Mouse (Mus musculus) heart, postnatal 0 days (tissue): ENCODE measurements at regions not wholly inside any gene's neighbourhood (a gene's known extent, or its start where the extent isn't known, plus 50 kb on each side); places are given as distances from the start of the nearest gene placed in this dataset.

Source experiments
- ATAC-seq: fragments of 200-750 bp; cut with Nextera tagmentation; 2 replicates; pipeline ENCODE4 v1.8.0; 2017; ENCODE audit warnings: low read depth, moderate number of reproducible peaks, moderate library complexity; ENCODE audit not compliant: insufficient read depth
- DNase-seq: peaks from one replicate; pipeline ENCODE4 v3.0.0-alpha.2; 2016; ENCODE audit warnings: low spot score
- H3K27ac ChIP-seq: fragments of 300-500 bp; sonication (generic); 2 replicates; pipeline ENCODE4 v1.5.1; 2014; ENCODE audit warnings: low read depth, mild to moderate bottlenecking
- H3K27me3 ChIP-seq: fragments of 300-500 bp; sonication (generic); 2 replicates; pipeline ENCODE4 v1.6.1; 2014; ENCODE audit warnings: low read length, mixed read lengths; ENCODE audit not compliant: control insufficient read depth, insufficient read depth
- H3K36me3 ChIP-seq: fragments of 300-500 bp; sonication (generic); replicated peaks from 2 replicates; pipeline ENCODE4 v1.6.1; 2014; ENCODE audit warnings: low read length, mixed read lengths; ENCODE audit not compliant: control insufficient read depth, insufficient read depth
- H3K4me1 ChIP-seq: fragments of 300-500 bp; sonication (generic); 2 replicates; pipeline ENCODE4 v1.6.1; 2014; ENCODE audit warnings: antibody characterized with exemption; ENCODE audit not compliant: control insufficient read depth, insufficient read depth
- H3K4me2 ChIP-seq: fragments of 300-500 bp; sonication (generic); 2 replicates; pipeline ENCODE4 v1.6.1; 2014; ENCODE audit warnings: low read depth, mild to moderate bottlenecking, low read length, moderate library complexity
- H3K4me3 ChIP-seq: fragments of 300-500 bp; sonication (generic); 2 replicates; pipeline ENCODE4 v1.5.1; 2014; ENCODE audit warnings: low read depth, low read length
- H3K9ac ChIP-seq: fragments of 300-500 bp; sonication (generic); replicated peaks from 2 replicates; pipeline ENCODE4 v1.6.1; 2014; ENCODE audit warnings: low read depth, low read length, mixed read lengths
- H3K9me3 ChIP-seq: fragments of 300-500 bp; sonication (generic); replicated peaks from 2 replicates; pipeline ENCODE4 v1.6.1; 2016; ENCODE audit warnings: low read length; ENCODE audit not compliant: control insufficient read depth
- CTCF ChIP-seq: IDR thresholded peaks from 2 replicates; pipeline ENCODE4 v1.5.1; 2016; ENCODE audit warnings: antibody characterized with exemption, control low read depth, low read depth
- EP300 ChIP-seq: IDR thresholded peaks from 2 replicates; pipeline ENCODE4 v1.6.1; 2016; ENCODE audit warnings: antibody characterized with exemption, low read depth
- WGBS: fragments of 180-500 bp; shearing (Covaris S2); extraction: QIAGEN DNeasy Blood & Tissue Kit; methylation state at CpG from one replicate; pipeline ENCODE4 v1.1.7; 2014; 5-methylcytosine and 5-hydroxymethylcytosine counted together

DNA sequence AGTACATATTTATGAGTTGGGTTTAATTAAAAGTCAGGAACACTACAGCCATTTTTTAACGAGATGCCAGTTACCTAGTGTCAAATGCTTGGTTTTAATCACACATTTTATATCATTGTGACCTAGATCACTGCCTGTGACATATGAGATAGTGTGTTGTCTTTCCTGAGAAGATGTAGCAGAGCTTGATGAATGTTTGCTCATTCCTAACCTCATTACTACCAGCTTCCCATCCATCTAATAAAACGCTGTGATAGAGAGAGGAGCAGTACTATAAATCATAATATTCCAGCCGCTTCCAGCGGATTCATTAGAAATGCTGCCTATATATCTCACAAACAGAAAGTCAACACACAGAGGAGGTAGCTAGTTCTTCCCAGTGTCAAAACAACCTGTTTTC is 163.6 kb downstream of the Aldoart1 start:
- Histone ChIP-seq H3K27me3 (no peaks in the 10 kb centered on the region), H3K4me1 (no peaks in the 10 kb centered on the region), H3K9me3 (no peaks in the 10 kb centered on the region), H3K36me3 (no peaks in the 10 kb centered on the region), H3K27ac (no peak overlapping the region), H3K4me3 (no peak overlapping the region), H3K9ac (no peak overlapping the region), H3K4me2 (no peak overlapping the region)
- no peak for ATAC-seq
- TF ChIP-seq EP300, result no peak
- no peak for TF ChIP-seq CTCF
- WGBS, result 69% methylated on average over 4 of the region's 4 CpGs
- DNase-seq, result no peak

DNA sequence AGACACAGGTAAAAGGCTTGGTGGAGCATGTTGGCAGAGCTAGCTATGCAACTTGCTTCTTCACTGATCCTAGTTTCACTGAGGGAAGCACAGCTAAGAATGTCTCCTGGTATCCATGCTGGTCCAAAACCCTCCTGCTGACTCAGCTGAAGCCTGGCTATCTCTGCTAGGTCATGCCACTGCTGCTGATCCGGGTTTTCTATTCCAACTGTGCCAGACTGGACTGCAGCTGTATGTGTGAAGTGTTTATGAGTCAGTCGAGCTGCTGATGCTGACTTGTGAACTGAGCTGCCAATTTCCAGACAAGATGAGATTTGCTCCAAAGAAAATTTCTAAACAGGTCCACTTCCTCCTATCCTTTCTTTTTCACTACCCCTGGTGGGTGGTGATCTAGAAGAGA is 178.4 kb downstream of the Aldoart1 start:
- H3K4me3 ChIP-seq, result no peak overlapping the region
- no peaks in the 10 kb centered on the region for H3K27me3 ChIP-seq
- H3K36me3 ChIP-seq, result no peaks in the 10 kb centered on the region
- 46% methylated on average over 2 of the region's 2 CpGs for WGBS
- H3K9ac ChIP-seq, result no peak overlapping the region
- DNase-seq (no peak), ATAC-seq (no peak)
- H3K27ac ChIP-seq, result no peak overlapping the region
- TF ChIP-seq CTCF (no peak), EP300 (no peak)
- no peak overlapping the region for H3K4me2 ChIP-seq
- no peaks in the 10 kb centered on the region for H3K9me3 ChIP-seq
- H3K4me1 ChIP-seq, result no peaks in the 10 kb centered on the region

DNA sequence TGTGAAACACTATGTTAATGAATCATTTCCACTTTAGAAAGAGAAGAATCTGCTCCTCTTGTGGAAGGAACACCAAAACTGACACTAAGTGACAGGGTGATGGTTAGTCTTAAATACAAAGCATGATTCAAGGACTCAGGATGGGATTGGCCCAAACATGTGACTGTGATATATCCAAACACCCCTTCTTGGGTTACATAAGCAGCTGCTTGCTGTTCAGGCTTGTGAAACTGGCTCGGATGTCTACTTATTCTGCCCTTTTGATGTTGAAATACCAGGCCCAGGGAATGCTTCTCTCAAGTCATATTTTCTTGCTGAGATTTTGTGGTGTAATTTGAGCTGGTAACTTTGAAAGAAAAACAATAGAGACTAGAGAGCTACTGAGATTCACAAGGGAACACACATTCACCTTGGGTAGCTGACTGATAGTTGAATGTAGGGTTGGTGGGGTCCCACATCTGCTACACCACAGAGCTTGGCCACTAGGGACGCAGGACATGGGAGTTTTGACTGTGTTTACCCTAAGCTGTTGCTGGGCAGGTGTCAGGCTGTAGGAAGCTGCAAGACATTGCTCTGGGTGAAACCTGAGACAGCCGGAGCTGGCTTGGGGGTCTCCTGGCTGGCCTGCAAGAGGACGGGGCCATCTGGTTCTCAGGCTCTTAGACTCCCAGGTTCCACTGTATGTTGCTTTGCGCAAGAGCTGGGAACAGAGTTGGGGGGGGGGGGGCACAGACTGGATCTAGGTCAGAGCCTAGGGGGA is 180.6 kb downstream of the Aldoart1 start:
- H3K36me3 ChIP-seq, result no peaks in the 10 kb centered on the region
- H3K9ac ChIP-seq, result no peak overlapping the region
- no peaks in the 10 kb centered on the region for H3K9me3 ChIP-seq
- DNase-seq (no peak), ATAC-seq (no peak)
- no peak overlapping the region for H3K4me2 ChIP-seq
- no peaks in the 10 kb centered on the region for H3K4me1 ChIP-seq
- H3K4me3 ChIP-seq, result no peak overlapping the region
- no peak for TF ChIP-seq EP300
- TF ChIP-seq CTCF, result no peak
- H3K27me3 ChIP-seq, result no peaks in the 10 kb centered on the region
- 61% methylated on average over 5 of the region's 5 CpGs for WGBS
- H3K27ac ChIP-seq, result no peak overlapping the region

DNA sequence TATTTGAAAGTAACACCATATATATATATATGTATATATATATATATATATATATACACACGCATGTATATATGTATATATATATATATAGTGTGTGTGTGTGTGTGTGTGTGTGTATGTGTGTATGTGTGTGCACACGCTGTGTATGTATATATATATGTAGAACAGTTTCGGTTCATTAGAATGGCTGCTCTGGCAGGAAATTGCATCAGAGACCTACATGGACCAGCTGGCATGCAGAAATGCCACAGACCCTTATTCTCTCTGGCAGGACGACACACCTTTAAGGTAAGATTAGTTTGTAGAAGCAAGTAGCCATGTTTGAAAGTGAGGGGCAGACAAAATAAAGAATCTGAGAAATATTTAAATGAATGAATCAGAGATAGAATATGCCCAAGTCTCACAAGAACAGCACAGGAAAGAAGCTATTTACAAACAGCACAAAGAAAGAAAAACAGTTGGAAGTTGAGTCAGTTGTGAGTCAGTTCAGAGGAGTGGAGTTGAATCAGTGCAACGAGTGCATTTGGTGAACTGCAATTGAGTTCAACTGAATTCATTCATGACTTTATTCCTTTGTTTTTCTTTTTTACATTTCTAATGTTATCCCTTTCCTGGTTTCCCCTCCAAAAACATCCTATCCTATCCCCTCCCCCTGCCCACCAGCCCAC is 182.5 kb downstream of the Aldoart1 start:
- WGBS, result 63% methylated on average over 5 of the region's 5 CpGs
- Histone ChIP-seq H3K27me3 (no peaks in the 10 kb centered on the region), H3K9ac (no peak overlapping the region), H3K27ac (no peak overlapping the region), H3K9me3 (no peaks in the 10 kb centered on the region), H3K4me3 (no peak overlapping the region), H3K36me3 (no peaks in the 10 kb centered on the region), H3K4me2 (no peak overlapping the region), H3K4me1 (no peaks in the 10 kb centered on the region)
- ATAC-seq, result no peak
- TF ChIP-seq EP300 (no peak), CTCF (no peak)
- no peak for DNase-seq

DNA sequence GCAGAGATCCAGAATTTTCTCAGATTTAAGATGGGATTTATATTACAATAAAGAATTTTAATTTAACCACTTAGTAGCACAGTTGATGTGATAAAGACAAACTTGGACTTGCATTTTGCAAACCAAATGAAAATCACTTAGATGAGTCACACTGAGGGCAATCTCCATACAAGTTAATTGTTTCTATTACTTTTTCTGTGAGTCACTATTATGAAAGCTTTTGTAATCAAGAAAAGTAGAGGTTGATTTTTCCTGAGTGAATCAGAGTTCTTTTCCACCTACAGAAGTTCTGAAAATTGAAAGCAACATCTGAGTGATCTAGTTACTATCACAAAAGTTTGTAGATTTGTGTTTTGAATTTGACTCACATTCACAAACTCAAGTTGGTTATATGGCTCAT is 188.1 kb downstream of the Aldoart1 start:
- no peaks in the 10 kb centered on the region for H3K36me3 ChIP-seq
- H3K4me1 ChIP-seq, result no peaks in the 10 kb centered on the region
- no peak overlapping the region for H3K4me3 ChIP-seq
- H3K27me3 ChIP-seq, result no peaks in the 10 kb centered on the region
- H3K4me2 ChIP-seq, result no peak overlapping the region
- H3K27ac ChIP-seq, result no peak overlapping the region
- DNase-seq (no peak), ATAC-seq (no peak)
- no peaks in the 10 kb centered on the region for H3K9me3 ChIP-seq
- H3K9ac ChIP-seq, result no peak overlapping the region
- TF ChIP-seq EP300 (no peak), CTCF (no peak)

GRCm38 (mm10) chr4:72662477-72662876 is 190.0 kb downstream of the Aldoart1 start:
- Histone ChIP-seq H3K36me3 (no peaks in the 10 kb centered on the region), H3K27me3 (no peaks in the 10 kb centered on the region), H3K4me2 (no peak overlapping the region), H3K9me3 (no peaks in the 10 kb centered on the region), H3K27ac (no peak overlapping the region), H3K4me3 (no peak overlapping the region), H3K4me1 (no peaks in the 10 kb centered on the region), H3K9ac (no peak overlapping the region)
- no peak for ATAC-seq
- no peak for DNase-seq
- TF ChIP-seq EP300 (no peak), CTCF (no peak)
